Mouse (Mus musculus): Measurements from ENCODE around the gene Chil3.

DNA sequence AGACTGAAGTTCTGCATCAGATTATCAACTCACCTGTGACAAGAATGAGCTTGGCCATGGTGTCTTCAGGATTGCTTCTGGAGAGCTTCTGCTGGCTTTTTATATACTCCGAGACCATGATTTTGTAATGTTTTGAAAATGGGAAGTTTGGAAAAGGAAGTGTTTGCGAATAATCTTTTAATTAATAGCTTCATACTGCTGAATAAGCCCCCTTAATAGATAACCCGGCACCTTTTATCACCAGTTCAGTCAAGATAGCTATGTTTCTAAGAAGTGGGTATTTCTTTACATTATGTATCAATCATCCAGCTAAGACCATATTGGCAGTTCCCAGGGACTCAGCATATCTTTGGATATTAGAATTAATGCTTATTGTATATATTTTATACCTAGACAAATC lies at the start of gene Chil3:
- TF ChIP-seq CTCF (IDR thresholded peaks at IDR 0.05; ENCODE audit: extremely low read depth, insufficient read depth, insufficient read length, insufficient replicate concordance) (no peak), POLR2A (IDR thresholded peaks at IDR 0.05; ENCODE audit: low read depth, low read length) (no peak)
